Mouse (Mus musculus) fat pad, adult 2 months (tissue): ENCODE measurements at regions not wholly inside any gene's neighbourhood (a gene's known extent, or its start where the extent isn't known, plus 50 kb on each side); places are given as distances from the start of the nearest gene placed in this dataset.

Source experiments
- DNase-seq: peaks from one replicate; pipeline ENCODE4 v3.0.0-alpha.2; 2011; ENCODE audit warnings: low read depth, low spot score; ENCODE audit errors: extremely low read depth

DNA sequence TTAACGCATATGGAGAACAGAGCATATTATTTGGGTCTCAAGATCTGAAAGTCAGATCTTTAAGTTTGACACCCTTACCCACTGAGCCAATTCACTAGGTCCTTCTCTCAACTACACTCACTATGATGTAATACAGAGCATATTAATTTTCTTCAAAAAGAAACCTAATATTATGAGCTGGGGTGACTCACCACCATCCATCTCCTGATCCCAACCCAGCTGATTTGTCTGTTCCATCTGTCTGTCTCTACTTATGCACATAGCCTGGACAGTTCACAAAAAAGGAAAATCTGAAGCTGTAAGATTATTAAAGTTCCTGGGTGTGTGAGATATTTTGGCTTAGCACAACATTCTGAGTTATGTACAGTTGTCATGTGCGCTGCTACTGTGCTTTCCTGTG is 108.2 kb upstream of the Rarb start:
- no peak for DNase-seq

DNA sequence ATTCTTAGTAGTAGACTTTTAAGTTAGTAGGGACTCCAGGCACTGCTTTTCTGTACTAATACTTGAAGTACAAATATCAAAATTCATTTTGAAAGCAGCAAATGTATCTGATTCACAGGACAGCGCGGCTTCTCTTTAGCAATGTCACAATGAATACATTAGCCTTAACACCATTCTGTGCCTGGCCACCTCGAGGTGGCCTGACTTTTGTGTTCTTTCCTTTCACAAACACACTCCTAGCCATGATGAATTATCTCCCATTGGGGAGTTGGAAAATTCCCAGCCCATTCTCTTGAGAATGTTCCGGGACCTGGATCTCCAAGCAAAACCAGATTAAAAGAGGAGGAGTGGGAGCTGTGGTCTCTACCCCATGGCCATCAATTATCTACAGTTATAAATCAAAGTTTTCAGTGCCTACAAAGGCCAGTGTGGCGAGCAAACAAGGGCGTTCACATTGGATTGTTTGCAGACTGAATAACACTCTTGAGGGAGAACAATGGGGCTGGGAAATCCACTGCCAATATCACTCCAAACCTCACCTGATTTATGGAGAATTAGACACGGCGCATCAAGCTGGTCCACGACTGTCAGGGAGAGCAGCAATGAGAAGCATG is 82.7 kb upstream of the Rarb start:
- DNase-seq: no peak

DNA sequence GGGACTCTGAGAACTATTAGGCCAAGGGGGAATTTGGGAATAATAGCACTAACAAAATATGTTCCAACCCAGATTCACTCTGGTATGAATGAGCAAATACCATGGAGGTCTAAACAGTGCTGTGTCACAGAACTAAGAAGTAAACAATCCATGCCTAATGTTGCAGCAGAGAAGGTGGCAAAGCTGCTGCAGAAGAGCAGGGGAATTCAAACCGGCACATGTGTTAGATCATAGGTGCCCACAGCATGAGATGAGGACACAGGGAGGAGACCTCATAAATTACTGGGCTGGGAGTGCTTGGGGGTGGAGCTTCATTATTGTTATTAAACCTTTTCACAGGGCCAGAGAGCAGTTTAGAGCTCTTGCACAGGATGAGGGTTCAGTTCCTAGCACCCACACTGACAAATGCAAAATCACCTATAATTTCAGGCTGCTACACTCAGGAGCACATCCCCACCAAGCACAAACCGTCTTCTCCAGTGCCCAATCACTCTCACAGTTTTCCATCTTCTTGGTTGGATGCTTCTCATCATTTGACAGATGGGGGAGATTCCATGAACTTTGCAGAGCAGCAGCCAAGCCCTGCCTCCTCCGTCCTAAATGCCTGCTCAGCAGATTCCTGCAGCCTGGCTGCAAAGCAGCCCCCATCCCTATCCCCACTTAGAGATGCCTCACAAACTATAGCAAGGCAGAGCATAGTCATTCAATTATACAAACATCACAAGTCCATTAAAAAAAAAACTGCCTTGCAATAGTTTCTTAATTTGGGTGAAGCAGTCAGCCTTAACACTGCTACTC is 79.0 kb upstream of the Rarb start:
- no peak for DNase-seq

DNA sequence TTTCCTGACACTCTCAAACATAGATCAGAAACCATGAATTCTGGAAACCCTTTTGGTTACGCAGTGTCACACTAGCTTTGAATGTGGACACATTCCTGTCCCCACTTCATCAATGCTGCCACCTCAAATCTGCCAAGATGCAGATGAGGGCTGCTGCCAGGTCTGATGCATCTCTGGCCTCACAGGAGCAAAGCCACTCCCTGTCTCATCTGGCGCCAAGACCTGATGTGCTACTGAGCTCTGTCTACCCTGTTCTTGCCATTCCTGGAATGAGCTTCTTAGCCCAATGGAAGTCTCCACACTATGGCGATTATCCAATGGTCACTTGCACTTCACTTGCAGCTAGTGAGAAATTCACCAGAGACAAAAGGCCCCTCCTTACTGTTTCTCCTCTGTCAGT is 78.0 kb upstream of the Rarb start:
- no peak for DNase-seq

DNA sequence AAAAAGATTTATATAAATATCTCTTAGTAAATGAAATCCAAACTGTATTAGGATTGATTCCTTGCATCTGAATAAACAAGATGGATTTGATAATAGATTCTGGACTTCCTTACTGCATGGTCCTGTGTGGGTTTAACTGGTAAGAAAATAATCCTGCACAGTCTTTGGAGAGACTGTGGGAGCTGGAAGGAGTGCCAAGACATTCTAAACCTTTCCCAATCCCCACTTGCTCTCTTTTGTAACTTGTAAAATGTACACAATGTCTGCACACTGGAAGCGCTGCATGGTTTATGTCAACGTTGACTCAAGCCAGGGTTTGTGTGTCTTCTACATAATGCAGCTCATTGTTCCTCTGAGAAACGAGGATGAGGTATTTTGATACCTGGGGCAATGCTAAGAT is 62.3 kb upstream of the Rarb start:
- DNase-seq: peak; percentile 71

DNA sequence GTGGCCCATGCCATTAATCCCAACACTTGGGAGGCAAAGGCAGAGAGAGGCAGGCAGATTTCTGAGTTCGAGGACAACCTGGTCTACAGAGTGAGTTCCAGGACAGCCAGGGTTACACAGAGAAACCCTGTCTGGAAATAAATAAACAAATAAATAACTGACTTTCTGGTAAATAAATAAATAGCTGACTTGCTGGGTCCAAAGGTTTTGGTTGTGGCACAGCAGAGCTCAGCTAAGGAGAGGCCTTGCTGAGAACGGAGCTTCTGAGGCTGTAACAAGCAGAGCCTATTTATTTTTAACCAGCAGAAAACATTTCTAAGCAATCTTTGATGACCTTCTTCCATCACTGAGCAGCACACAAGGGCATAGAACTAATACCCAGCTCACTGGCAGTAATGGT is 50.3 kb upstream of the Rarb start:
- DNase-seq: no peak
